Mouse (Mus musculus) kidney, embryonic 15.5 days (tissue): ENCODE results near the gene Setd3. TPM values are rescaled to one million over a fixed set of nuclear protein-coding genes. Genes with fewer than 3 reads are reported as not detected.
A peak's percentile ranks its signal among the peaks of the same experiment; 100 is the strongest.

ENCODE experiments used
- ATAC-seq: fragments of 200-750 bp; cut with Nextera tagmentation; replicated peaks from 2 replicates; pipeline ENCODE4 v1.8.0; 2017; ENCODE audit warnings: moderate TSS enrichment; ENCODE audit not compliant: low FRiP score
- H3K27ac ChIP-seq: fragments of 300-500 bp; sonication (generic); 2 replicates; pipeline ENCODE4 v1.5.1; 2015; ENCODE audit warnings: mild to moderate bottlenecking, inconsistent platforms
- H3K27me3 ChIP-seq: fragments of 300-500 bp; sonication (generic); 2 replicates; pipeline ENCODE4 v1.6.1; 2015; ENCODE audit warnings: inconsistent platforms
- H3K36me3 ChIP-seq: fragments of 300-500 bp; sonication (generic); 2 replicates; pipeline ENCODE4 v1.6.1; 2015; ENCODE audit warnings: inconsistent platforms
- H3K4me1 ChIP-seq: fragments of 300-500 bp; sonication (generic); 2 replicates; pipeline ENCODE4 v1.6.1; 2015; ENCODE audit warnings: inconsistent platforms
- H3K4me2 ChIP-seq: fragments of 300-500 bp; sonication (generic); 2 replicates; pipeline ENCODE4 v1.6.1; 2015; ENCODE audit warnings: moderate library complexity, mild to moderate bottlenecking, inconsistent platforms
- H3K4me3 ChIP-seq: fragments of 300-500 bp; sonication (generic); replicated peaks from 2 replicates; pipeline ENCODE4 v1.5.1; 2015; ENCODE audit warnings: mild to moderate bottlenecking, inconsistent platforms
- H3K9ac ChIP-seq: fragments of 300-500 bp; sonication (generic); 2 replicates; pipeline ENCODE4 v1.6.1; 2015; ENCODE audit warnings: mild to moderate bottlenecking, inconsistent platforms
- H3K9me3 ChIP-seq: fragments of 300-500 bp; sonication (generic); replicated peaks from 2 replicates; pipeline ENCODE4 v1.6.1; 2016; ENCODE audit warnings: inconsistent platforms
- WGBS: fragments of 180-500 bp; shearing (Covaris S2); methylation state at CpG from one replicate; pipeline ENCODE4 v1.1.7; 2015; ENCODE audit warnings: mixed read lengths; 5-methylcytosine and 5-hydroxymethylcytosine counted together
- polyA plus RNA-seq: library from polyadenylated mRNA; unstranded; fragments of >200 nt; fragmentation: Nextera tagmentation; extraction: Ambion mirVana; gene quantifications from 2 replicates; pipeline ENCODE4 v1.2.1, GENCODE M21; 2015

Setd3 gene
- polyA plus RNA-seq, 1 experiment from 2014 or later, result 87.2 TPM

DNA sequence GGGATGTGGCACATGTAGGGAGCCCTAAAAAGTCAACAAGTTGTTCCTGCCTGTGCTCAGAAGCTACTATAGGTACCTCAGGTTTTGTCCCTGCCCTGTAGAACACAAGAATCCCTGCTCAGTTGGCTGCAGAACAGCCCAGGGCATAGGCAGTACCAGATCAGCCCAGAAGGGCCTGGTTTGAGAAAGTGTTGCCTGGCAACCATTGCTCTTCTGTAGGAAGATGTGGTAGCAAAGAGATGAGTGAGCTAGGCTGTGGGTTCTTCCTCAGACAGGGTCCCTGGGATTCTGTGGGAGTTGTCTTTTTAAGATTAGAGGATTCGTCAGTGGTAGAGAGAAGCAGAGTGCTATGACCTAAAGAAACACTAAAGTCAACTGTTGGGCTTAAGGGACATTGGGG lies 21.0 kb upstream of the Setd3 start:
- Histone ChIP-seq H3K9ac (no peak overlapping the region), H3K4me3 (no peak overlapping the region), H3K4me1 (no peaks in the 10 kb centered on the region), H3K4me2 (no peak overlapping the region), H3K36me3 (peaks cover 98% of the 10 kb centered on the region), H3K27ac (no peak overlapping the region), H3K27me3 (no peaks in the 10 kb centered on the region), H3K9me3 (no peaks in the 10 kb centered on the region)
- WGBS, result 81% methylated on average over 1 of the region's 1 CpGs
- no peak for ATAC-seq

- no peak for ATAC-seq
- Histone ChIP-seq H3K4me3 (no peak overlapping the region), H3K9me3 (no peaks in the 10 kb centered on the region), H3K36me3 (peaks cover 99% of the 10 kb centered on the region), H3K27ac (no peak overlapping the region), H3K27me3 (no peaks in the 10 kb centered on the region), H3K9ac (no peak overlapping the region), H3K4me2 (no peak overlapping the region), H3K4me1 (no peaks in the 10 kb centered on the region)
- 87% methylated on average over 4 of the region's 4 CpGs for WGBS
These were observed 19.3 kb upstream of the Setd3 start for GRCm38 (mm10) chr12:108198447-108198846.

GRCm38 (mm10) chr12:108195761-108196160 lies 16.6 kb upstream of the Setd3 start:
- Histone ChIP-seq H3K9ac (no peak overlapping the region), H3K27ac (no peak overlapping the region), H3K4me3 (no peak overlapping the region), H3K9me3 (no peaks in the 10 kb centered on the region), H3K36me3 (peaks cover 99% of the 10 kb centered on the region), H3K27me3 (no peaks in the 10 kb centered on the region), H3K4me2 (no peak overlapping the region), H3K4me1 (no peaks in the 10 kb centered on the region)
- no peak for ATAC-seq
- 95% methylated on average over 11 of the region's 11 CpGs for WGBS

DNA sequence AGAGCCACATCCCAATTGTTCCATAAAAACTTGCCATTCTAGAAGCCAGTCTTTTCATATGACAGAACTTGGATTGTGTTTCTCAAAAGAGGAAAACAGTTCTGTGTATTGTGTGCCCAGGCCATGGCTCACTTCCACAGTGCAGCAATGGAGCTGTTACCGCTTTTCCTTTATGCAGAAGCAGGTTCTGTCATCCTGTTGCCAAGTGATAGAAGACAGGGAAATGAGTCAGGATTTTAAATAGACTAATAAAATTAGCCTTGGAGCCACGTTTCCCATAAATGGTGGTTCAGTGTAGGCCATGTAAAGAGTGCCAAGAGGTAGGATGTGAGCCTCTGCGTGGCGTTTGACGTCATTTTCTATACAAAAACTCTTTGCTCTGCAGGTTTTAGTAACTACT lies 14.8 kb upstream of the Setd3 start:
- Histone ChIP-seq H3K4me3 (no peak overlapping the region), H3K9me3 (no peaks in the 10 kb centered on the region), H3K36me3 (peaks cover 98% of the 10 kb centered on the region), H3K4me1 (no peaks in the 10 kb centered on the region), H3K27ac (no peak overlapping the region), H3K4me2 (no peak overlapping the region), H3K9ac (no peak overlapping the region), H3K27me3 (no peaks in the 10 kb centered on the region)
- ATAC-seq, result no peak
- WGBS, result 92% methylated on average over 5 of the region's 5 CpGs

- no peaks in the 10 kb centered on the region for H3K9me3 ChIP-seq
- 86% methylated on average over 6 of the region's 6 CpGs for WGBS
- H3K4me2 ChIP-seq, result no peak overlapping the region
- no peak for ATAC-seq
- no peak overlapping the region for H3K27ac ChIP-seq
- H3K9ac ChIP-seq, result no peak overlapping the region
- no peaks in the 10 kb centered on the region for H3K4me1 ChIP-seq
- no peaks in the 10 kb centered on the region for H3K27me3 ChIP-seq
- H3K36me3 ChIP-seq, result peaks cover 95% of the 10 kb centered on the region
- no peak overlapping the region for H3K4me3 ChIP-seq
These were observed 8.5 kb upstream of the Setd3 start for GRCm38 (mm10) chr12:108187541-108188091.

GRCm38 (mm10) chr12:108181716-108182115 lies 2.6 kb upstream of the Setd3 start:
- 88% methylated on average over 6 of the region's 6 CpGs for WGBS
- H3K4me3 ChIP-seq, result no peak overlapping the region
- H3K27me3 ChIP-seq, result no peaks in the 10 kb centered on the region
- ATAC-seq, result no peak
- H3K4me2 ChIP-seq, result no peak overlapping the region
- H3K27ac ChIP-seq, result no peak overlapping the region
- H3K4me1 ChIP-seq, result peaks cover 20% of the 10 kb centered on the region
- peaks cover 48% of the 10 kb centered on the region for H3K36me3 ChIP-seq
- no peaks in the 10 kb centered on the region for H3K9me3 ChIP-seq
- no peak overlapping the region for H3K9ac ChIP-seq

GRCm38 (mm10) chr12:108179321-108180266 lies 480 bp upstream of the Setd3 start, which contains the start of gene Ccnk:
Gene Ccnk, plus strand, starts transcription at chr12:108179579.
- WGBS, result under 1% methylated on average over 80 of the region's 82 CpGs

GRCm38 (mm10) chr12:108178331-108179245 lies 526 bp downstream of the Setd3 start:
- WGBS, result under 1% methylated on average over 92 of the region's 103 CpGs
- peak overlapping the region; percentile 65 for H3K4me2 ChIP-seq
- H3K4me3 ChIP-seq, result peak overlapping the region; percentile 100
- peak overlapping the region; percentile 91 for H3K27ac ChIP-seq
- peak overlapping the region; percentile 98 for H3K9ac ChIP-seq
- peaks cover 32% of the 10 kb centered on the region for H3K4me1 ChIP-seq
- ATAC-seq, result peak; percentile 59
- peaks cover 19% of the 10 kb centered on the region for H3K36me3 ChIP-seq
- no peaks in the 10 kb centered on the region for H3K27me3 ChIP-seq
- H3K9me3 ChIP-seq, result no peaks in the 10 kb centered on the region

More at GRCm38 (mm10) chr12:108179321-108180266, 480 bp upstream of the Setd3 start, which contains the start of gene Ccnk:
- peak; percentile 98 for ATAC-seq
- peaks cover 30% of the 10 kb centered on the region for H3K4me1 ChIP-seq
- H3K36me3 ChIP-seq, result peaks cover 29% of the 10 kb centered on the region
- no peaks in the 10 kb centered on the region for H3K9me3 ChIP-seq
- H3K4me2 ChIP-seq, result peak within 1 kb of the TSS; percentile 87
- H3K9ac ChIP-seq, result peak within 1 kb of the TSS; percentile 98
- H3K4me3 ChIP-seq, result peak within 1 kb of the TSS; percentile 100
- H3K27me3 ChIP-seq, result no peaks in the 10 kb centered on the region
- H3K27ac ChIP-seq, result peak within 1 kb of the TSS; percentile 91

GRCm38 (mm10) chr12:108176366-108176765 lies 2.7 kb downstream of the Setd3 start:
- H3K36me3 ChIP-seq, result no peaks in the 10 kb centered on the region
- no peak overlapping the region for H3K4me3 ChIP-seq
- no peak overlapping the region for H3K4me2 ChIP-seq
- ATAC-seq, result no peak
- peaks cover 49% of the 10 kb centered on the region for H3K4me1 ChIP-seq
- no peaks in the 10 kb centered on the region for H3K9me3 ChIP-seq
- no peaks in the 10 kb centered on the region for H3K27me3 ChIP-seq
- no peak overlapping the region for H3K27ac ChIP-seq
- WGBS, result 72% methylated on average over 3 of the region's 3 CpGs
- no peak overlapping the region for H3K9ac ChIP-seq

DNA sequence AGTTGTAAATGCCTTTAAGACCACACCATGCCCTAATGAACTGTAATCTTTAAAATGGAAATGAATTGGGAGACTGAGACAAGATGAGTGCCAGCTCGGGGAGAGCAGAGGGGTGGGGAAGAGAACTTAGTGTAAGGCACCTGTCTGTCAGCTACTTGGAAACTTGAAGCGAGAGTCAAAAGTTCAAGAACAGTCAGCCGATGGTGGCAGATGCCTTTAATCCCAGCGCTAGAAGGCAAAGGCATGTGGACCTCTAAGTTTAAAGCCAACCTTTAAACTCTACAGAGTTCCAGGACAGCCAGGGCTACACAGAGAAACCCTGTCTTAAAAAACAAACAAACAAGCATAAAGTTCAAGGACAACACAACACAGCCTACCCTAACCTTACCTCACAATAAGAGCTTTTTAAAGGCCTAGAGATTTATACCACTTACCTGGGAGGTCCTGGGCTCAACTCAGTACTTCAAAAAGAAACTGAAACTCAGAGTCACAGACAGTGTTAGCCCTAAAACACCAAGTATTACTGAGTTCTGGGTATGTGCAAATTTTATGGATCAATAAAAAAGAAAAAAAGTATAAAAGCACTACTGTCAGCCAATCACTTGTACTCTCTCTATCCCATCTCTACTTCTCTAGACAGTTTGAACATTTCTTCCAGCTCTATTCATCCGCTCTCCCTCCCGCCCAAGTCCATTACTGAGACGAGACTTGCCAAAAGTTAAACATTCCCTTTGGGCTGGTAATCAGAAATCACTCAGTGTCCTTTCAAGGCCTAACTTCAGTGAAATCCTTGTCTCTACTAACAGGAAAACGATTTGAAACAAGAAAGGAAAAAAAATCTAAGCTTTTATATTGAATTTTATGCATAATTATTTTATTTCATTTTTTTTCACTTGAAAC lies 4.3 kb downstream of the Setd3 start:
- Histone ChIP-seq H3K9me3 (no peaks in the 10 kb centered on the region), H3K27me3 (no peaks in the 10 kb centered on the region), H3K9ac (no peak overlapping the region), H3K4me3 (no peak overlapping the region), H3K4me1 (peaks cover 43% of the 10 kb centered on the region), H3K36me3 (no peaks in the 10 kb centered on the region), H3K27ac (no peak overlapping the region), H3K4me2 (no peak overlapping the region)
- 67% methylated on average over 8 of the region's 8 CpGs for WGBS
- ATAC-seq, result no peak

DNA sequence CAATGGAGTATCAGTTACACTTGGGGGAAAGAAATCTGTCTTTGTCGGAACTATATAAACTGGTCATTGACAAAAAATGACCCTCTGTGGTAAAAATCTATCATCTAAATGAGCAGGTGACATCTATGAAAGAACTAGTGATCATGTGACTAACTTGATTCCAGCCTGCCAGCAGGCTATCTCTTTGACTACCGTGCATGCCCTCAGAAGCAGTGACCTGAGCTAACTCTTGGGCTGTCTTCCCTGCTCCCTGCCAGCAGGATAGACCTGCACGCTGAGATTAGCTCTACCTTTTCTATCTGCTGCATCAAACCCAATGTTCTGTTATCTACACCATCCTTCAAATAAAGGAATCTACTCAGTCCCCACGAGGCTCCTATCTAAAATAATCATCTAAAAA lies 6.5 kb downstream of the Setd3 start:
- 45% methylated on average over 4 of the region's 4 CpGs for WGBS

More for the DNA sequence above, 6.5 kb downstream of the Setd3 start:
- no peak for ATAC-seq
- Histone ChIP-seq H3K36me3 (no peaks in the 10 kb centered on the region), H3K27ac (no peak overlapping the region), H3K9ac (no peak overlapping the region), H3K4me3 (no peak overlapping the region), H3K27me3 (no peaks in the 10 kb centered on the region), H3K4me1 (peaks cover 41% of the 10 kb centered on the region), H3K9me3 (no peaks in the 10 kb centered on the region), H3K4me2 (no peak overlapping the region)
